Mouse (Mus musculus) testis, adult 2 months (tissue): ENCODE results near the gene Ncf1.

Experiments used
- CTCF ChIP-seq: fragments of 200-500 bp; IDR thresholded peaks from 2 replicates; pipeline ENCODE4 v1.5.1; 2012; ENCODE audit warnings: low read depth, mild to moderate bottlenecking, inconsistent platforms, low read length, moderate library complexity; ENCODE audit not compliant: control insufficient read depth, insufficient read depth, insufficient replicate concordance
- POLR2A ChIP-seq: fragments of 200-500 bp; IDR thresholded peaks from 2 replicates; pipeline ENCODE4 v1.6.1; 2012; ENCODE audit warnings: low read depth, mild to moderate bottlenecking, inconsistent platforms, low read length, moderate library complexity; ENCODE audit not compliant: control insufficient read depth

- no peak for TF ChIP-seq POLR2A
- no peak for TF ChIP-seq CTCF
Measured at GRCm38 (mm10) chr5:134251083-134251482, 21.7 kb upstream of the Ncf1 start.
